Mouse (Mus musculus): ENCODE data around the gene Adam12. TPM values are rescaled to one million over a fixed set of nuclear protein-coding genes. Genes with fewer than 3 reads are reported as not detected.

Adam12 gene
- polyA plus RNA-seq, 1 experiment = 2.1 TPM

GRCm38 (mm10) chr7:134242773-134243172, 10.8 kb upstream of the Adam12 start:
- no peak overlapping the region for H3K27ac ChIP-seq (ENCODE audit: insufficient read depth, low read length)
- H3K4me3 ChIP-seq (ENCODE audit: insufficient read depth, low read length) = no peak overlapping the region
- H3K4me1 ChIP-seq (ENCODE audit: control insufficient read depth, insufficient read depth, low read length) = no peaks in the 10 kb centered on the region
- TF ChIP-seq POLR2A (IDR thresholded peaks at IDR 0.05; ENCODE audit: extremely low read depth, insufficient read depth, low read length) (no peak), CTCF (IDR thresholded peaks at IDR 0.05; ENCODE audit: extremely low read depth, insufficient read depth, low read length) (no peak)

- TF ChIP-seq POLR2A (IDR thresholded peaks at IDR 0.05; ENCODE audit: extremely low read depth, insufficient read depth, low read length) = no peak
- no peak for TF ChIP-seq CTCF (IDR thresholded peaks at IDR 0.05; ENCODE audit: extremely low read depth, insufficient read depth, low read length)
- Histone ChIP-seq H3K4me1 (ENCODE audit: control insufficient read depth, insufficient read depth, low read length) (no peaks in the 10 kb centered on the region), H3K27ac (ENCODE audit: insufficient read depth, low read length) (no peak overlapping the region), H3K4me3 (ENCODE audit: insufficient read depth, low read length) (no peak overlapping the region)
These were observed 9.3 kb upstream of the Adam12 start for GRCm38 (mm10) chr7:134241212-134241611.

- H3K4me1 ChIP-seq (ENCODE audit: control insufficient read depth, insufficient read depth, low read length) = no peaks in the 10 kb centered on the region
- no peak overlapping the region for H3K4me3 ChIP-seq (ENCODE audit: insufficient read depth, low read length)
- no peak for TF ChIP-seq CTCF (IDR thresholded peaks at IDR 0.05; ENCODE audit: extremely low read depth, insufficient read depth, low read length)
- no peak for TF ChIP-seq POLR2A (IDR thresholded peaks at IDR 0.05; ENCODE audit: extremely low read depth, insufficient read depth, low read length)
- no peak overlapping the region for H3K27ac ChIP-seq (ENCODE audit: insufficient read depth, low read length)
These were observed 8.6 kb upstream of the Adam12 start for GRCm38 (mm10) chr7:134240579-134240978.

GRCm38 (mm10) chr7:134238863-134239262, 6.9 kb upstream of the Adam12 start:
- TF ChIP-seq POLR2A (IDR thresholded peaks at IDR 0.05; ENCODE audit: extremely low read depth, insufficient read depth, low read length) (no peak), CTCF (IDR thresholded peaks at IDR 0.05; ENCODE audit: extremely low read depth, insufficient read depth, low read length) (no peak)
- Histone ChIP-seq H3K4me3 (ENCODE audit: insufficient read depth, low read length) (no peak overlapping the region), H3K27ac (ENCODE audit: insufficient read depth, low read length) (no peak overlapping the region), H3K4me1 (ENCODE audit: control insufficient read depth, insufficient read depth, low read length) (no peaks in the 10 kb centered on the region)

GRCm38 (mm10) chr7:134237356-134237755, 5.4 kb upstream of the Adam12 start:
- TF ChIP-seq CTCF (IDR thresholded peaks at IDR 0.05; ENCODE audit: extremely low read depth, insufficient read depth, low read length) (no peak), POLR2A (IDR thresholded peaks at IDR 0.05; ENCODE audit: extremely low read depth, insufficient read depth, low read length) (no peak)
- no peak overlapping the region for H3K4me3 ChIP-seq (ENCODE audit: insufficient read depth, low read length)
- no peaks in the 10 kb centered on the region for H3K4me1 ChIP-seq (ENCODE audit: control insufficient read depth, insufficient read depth, low read length)
- H3K27ac ChIP-seq (ENCODE audit: insufficient read depth, low read length) = no peak overlapping the region

- TF ChIP-seq CTCF (IDR thresholded peaks at IDR 0.05; ENCODE audit: extremely low read depth, insufficient read depth, low read length) (no peak), POLR2A (IDR thresholded peaks at IDR 0.05; ENCODE audit: extremely low read depth, insufficient read depth, low read length) (no peak)
- no peak overlapping the region for H3K27ac ChIP-seq (ENCODE audit: insufficient read depth, low read length)
These were observed 4.8 kb upstream of the Adam12 start for GRCm38 (mm10) chr7:134236727-134237126.

GRCm38 (mm10) chr7:134235552-134235951, 3.6 kb upstream of the Adam12 start:
- H3K27ac ChIP-seq (ENCODE audit: insufficient read depth, low read length) = no peak overlapping the region
- TF ChIP-seq CTCF (IDR thresholded peaks at IDR 0.05; ENCODE audit: extremely low read depth, insufficient read depth, low read length) = no peak
- TF ChIP-seq POLR2A (IDR thresholded peaks at IDR 0.05; ENCODE audit: extremely low read depth, insufficient read depth, low read length) = no peak
- no peaks in the 10 kb centered on the region for H3K4me1 ChIP-seq (ENCODE audit: control insufficient read depth, insufficient read depth, low read length)
- no peak overlapping the region for H3K4me3 ChIP-seq (ENCODE audit: insufficient read depth, low read length)

More at GRCm38 (mm10) chr7:134236727-134237126, 4.8 kb upstream of the Adam12 start:
- H3K4me1 ChIP-seq (ENCODE audit: control insufficient read depth, insufficient read depth, low read length) = no peaks in the 10 kb centered on the region
- H3K4me3 ChIP-seq (ENCODE audit: insufficient read depth, low read length) = no peak overlapping the region

- TF ChIP-seq CTCF (IDR thresholded peaks at IDR 0.05; ENCODE audit: extremely low read depth, insufficient read depth, low read length) (no peak), POLR2A (IDR thresholded peaks at IDR 0.05; ENCODE audit: extremely low read depth, insufficient read depth, low read length) (no peak)
- Histone ChIP-seq H3K4me1 (ENCODE audit: control insufficient read depth, insufficient read depth, low read length) (no peaks in the 10 kb centered on the region), H3K27ac (ENCODE audit: insufficient read depth, low read length) (no peak overlapping the region), H3K4me3 (ENCODE audit: insufficient read depth, low read length) (no peak overlapping the region)
These were observed 1.2 kb downstream of the Adam12 start for GRCm38 (mm10) chr7:134230708-134231107.

- no peak overlapping the region for H3K4me3 ChIP-seq (ENCODE audit: insufficient read depth, low read length)
- H3K27ac ChIP-seq (ENCODE audit: insufficient read depth, low read length) = no peak overlapping the region
- no peak for TF ChIP-seq CTCF (IDR thresholded peaks at IDR 0.05; ENCODE audit: extremely low read depth, insufficient read depth, low read length)
- TF ChIP-seq POLR2A (IDR thresholded peaks at IDR 0.05; ENCODE audit: extremely low read depth, insufficient read depth, low read length) = no peak
- no peaks in the 10 kb centered on the region for H3K4me1 ChIP-seq (ENCODE audit: control insufficient read depth, insufficient read depth, low read length)
These were observed 2.0 kb downstream of the Adam12 start for GRCm38 (mm10) chr7:134229899-134230298.

GRCm38 (mm10) chr7:134227773-134228455, 4.0 kb downstream of the Adam12 start:
- H3K27ac ChIP-seq (ENCODE audit: insufficient read depth, low read length) = no peak overlapping the region
- TF ChIP-seq POLR2A (IDR thresholded peaks at IDR 0.05; ENCODE audit: extremely low read depth, insufficient read depth, low read length) (no peak), CTCF (IDR thresholded peaks at IDR 0.05; ENCODE audit: extremely low read depth, insufficient read depth, low read length) (no peak)
- no peak overlapping the region for H3K4me3 ChIP-seq (ENCODE audit: insufficient read depth, low read length)
- H3K4me1 ChIP-seq (ENCODE audit: control insufficient read depth, insufficient read depth, low read length) = no peaks in the 10 kb centered on the region

All from cortical plate, adult 2 months (tissue).